Mouse (Mus musculus): ENCODE data around the gene Tfeb. TPM values are rescaled to one million over a fixed set of nuclear protein-coding genes. Genes with fewer than 3 reads are reported as not detected.
A peak's percentile ranks its signal among the peaks of the same experiment; 100 is the strongest.

Gene Tfeb
- polyA plus RNA-seq, 1 experiment from 2014 or later: 11.7 TPM

- Histone ChIP-seq H3K4me1 (ENCODE audit: control insufficient read depth, insufficient read depth, low read length) (peaks cover 29% of the 10 kb centered on the region; the same call in 1 of the 2 replicates), H3K27me3 (ENCODE audit: control insufficient read depth, insufficient read depth, low read length) (peaks cover 7% of the 10 kb centered on the region), H3K4me3 (ENCODE audit: low read length) (no peak overlapping the region), H3K4me2 (replicated peaks; ENCODE audit: low read depth, low read length) (no peak overlapping the region), H3K9ac (ENCODE audit: low read depth, low read length) (no peak overlapping the region), H3K9me3 (ENCODE audit: control insufficient read depth, low read length) (no peaks in the 10 kb centered on the region), H3K27ac (ENCODE audit: low read depth, low read length) (no peak overlapping the region), H3K36me3 (ENCODE audit: control insufficient read depth, insufficient read depth, low read length) (peaks cover 31% of the 10 kb centered on the region; the same call in 1 of the 2 replicates)
- ATAC-seq (ENCODE audit: low FRiP score, low TSS enrichment): peak; percentile 21
- WGBS: 43% methylated on average over 10 of the region's 10 CpGs
Observed at GRCm38 (mm10) chr17:47815446-47815845, 78.6 kb downstream of the Tfeb start.

- WGBS: 82% methylated on average over 13 of the region's 13 CpGs
- Histone ChIP-seq H3K4me2 (replicated peaks; ENCODE audit: low read depth, low read length) (no peak overlapping the region), H3K4me3 (ENCODE audit: low read length) (no peak overlapping the region), H3K4me1 (ENCODE audit: control insufficient read depth, insufficient read depth, low read length) (peaks cover 24% of the 10 kb centered on the region; the same call in 1 of the 2 replicates), H3K9me3 (ENCODE audit: control insufficient read depth, low read length) (no peaks in the 10 kb centered on the region), H3K27me3 (ENCODE audit: control insufficient read depth, insufficient read depth, low read length) (peaks cover 7% of the 10 kb centered on the region), H3K27ac (ENCODE audit: low read depth, low read length) (no peak overlapping the region), H3K9ac (ENCODE audit: low read depth, low read length) (no peak overlapping the region), H3K36me3 (ENCODE audit: control insufficient read depth, insufficient read depth, low read length) (peaks cover 38% of the 10 kb centered on the region; the same call in 1 of the 2 replicates)
- no peak for ATAC-seq (ENCODE audit: low FRiP score, low TSS enrichment)
Observed at GRCm38 (mm10) chr17:47818038-47818725, 81.4 kb downstream of the Tfeb start.

- Histone ChIP-seq H3K27me3 (ENCODE audit: control insufficient read depth, insufficient read depth, low read length) (peaks cover 1% of the 10 kb centered on the region), H3K36me3 (ENCODE audit: control insufficient read depth, insufficient read depth, low read length) (peaks cover 31% of the 10 kb centered on the region; the same call in 1 of the 2 replicates), H3K4me2 (replicated peaks; ENCODE audit: low read depth, low read length) (no peak overlapping the region), H3K9ac (ENCODE audit: low read depth, low read length) (no peak overlapping the region), H3K27ac (ENCODE audit: low read depth, low read length) (no peak overlapping the region), H3K4me1 (ENCODE audit: control insufficient read depth, insufficient read depth, low read length) (peaks cover 3% of the 10 kb centered on the region; the same call in 1 of the 2 replicates), H3K4me3 (ENCODE audit: low read length) (no peak overlapping the region), H3K9me3 (ENCODE audit: control insufficient read depth, low read length) (no peaks in the 10 kb centered on the region)
- 80% methylated on average over 8 of the region's 8 CpGs for WGBS
- ATAC-seq (ENCODE audit: low FRiP score, low TSS enrichment): no peak
Observed at GRCm38 (mm10) chr17:47821339-47821738, 84.5 kb downstream of the Tfeb start.

DNA sequence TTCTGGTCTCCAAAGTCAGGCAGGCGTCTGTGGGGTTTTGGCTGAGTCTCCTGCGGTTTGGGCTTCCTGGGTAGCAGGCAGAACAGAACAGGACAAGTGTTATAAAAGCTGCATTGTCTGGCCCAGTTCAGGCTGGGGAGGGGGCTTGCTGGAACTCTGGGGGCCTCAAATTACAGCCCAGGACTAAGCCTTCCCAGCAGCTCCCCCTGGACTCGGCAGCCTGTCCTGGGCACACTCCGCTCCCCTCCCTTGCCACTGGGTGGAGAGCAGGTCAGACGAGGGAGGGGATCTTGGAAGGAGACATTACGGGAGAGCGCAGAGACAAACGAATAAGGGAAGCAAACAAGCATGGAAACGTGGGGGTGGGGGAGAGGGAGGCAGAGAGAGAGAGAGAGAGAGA, 94.3 kb downstream of the Tfeb start:
- ATAC-seq (ENCODE audit: low FRiP score, low TSS enrichment): no peak
- Histone ChIP-seq H3K9me3 (ENCODE audit: control insufficient read depth, low read length) (peaks cover 5% of the 10 kb centered on the region; the same call in 1 of the 2 replicates), H3K4me3 (ENCODE audit: low read length) (peak overlapping the region; percentile 51), H3K4me1 (ENCODE audit: control insufficient read depth, insufficient read depth, low read length) (peaks cover 22% of the 10 kb centered on the region; the same call in 1 of the 2 replicates), H3K36me3 (ENCODE audit: control insufficient read depth, insufficient read depth, low read length) (peaks cover 5% of the 10 kb centered on the region; the same call in 1 of the 2 replicates), H3K9ac (ENCODE audit: low read depth, low read length) (peak overlapping the region; percentile 48; the same call in 1 of the 2 replicates), H3K4me2 (replicated peaks; ENCODE audit: low read depth, low read length) (peak overlapping the region; percentile 53), H3K27me3 (ENCODE audit: control insufficient read depth, insufficient read depth, low read length) (peaks cover 17% of the 10 kb centered on the region), H3K27ac (ENCODE audit: low read depth, low read length) (peak overlapping the region; percentile 19; the same call in 1 of the 2 replicates)
- 10% methylated on average over 9 of the region's 9 CpGs for WGBS

DNA sequence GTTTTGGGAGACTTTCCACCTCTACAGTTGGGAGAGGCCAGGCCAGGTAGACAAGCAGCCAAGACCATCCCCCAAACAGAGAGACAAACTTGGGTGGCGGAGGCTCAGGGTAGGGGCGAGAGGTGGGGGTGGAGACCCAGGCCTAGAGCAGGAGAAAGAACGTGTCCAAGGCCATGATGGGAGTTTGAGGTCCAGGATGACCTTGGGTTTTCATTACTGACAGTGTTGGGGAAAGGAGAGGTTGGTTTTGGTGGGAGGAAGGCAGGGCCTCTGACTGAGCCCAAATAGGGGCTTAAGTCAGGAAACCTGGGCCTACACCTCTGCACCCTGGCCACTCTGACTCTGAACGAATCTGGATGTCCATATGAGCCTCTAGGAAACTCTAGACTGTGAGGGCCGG, 94.9 kb downstream of the Tfeb start:
- Histone ChIP-seq H3K27me3 (ENCODE audit: control insufficient read depth, insufficient read depth, low read length) (peaks cover 17% of the 10 kb centered on the region), H3K4me3 (ENCODE audit: low read length) (peak overlapping the region; percentile 51), H3K4me1 (ENCODE audit: control insufficient read depth, insufficient read depth, low read length) (peaks cover 22% of the 10 kb centered on the region; the same call in 1 of the 2 replicates), H3K9ac (ENCODE audit: low read depth, low read length) (peak overlapping the region; percentile 48; the same call in 1 of the 2 replicates), H3K36me3 (ENCODE audit: control insufficient read depth, insufficient read depth, low read length) (peaks cover 5% of the 10 kb centered on the region; the same call in 1 of the 2 replicates), H3K4me2 (replicated peaks; ENCODE audit: low read depth, low read length) (peak overlapping the region; percentile 53), H3K9me3 (ENCODE audit: control insufficient read depth, low read length) (peaks cover 4% of the 10 kb centered on the region; the same call in 1 of the 2 replicates), H3K27ac (ENCODE audit: low read depth, low read length) (peak overlapping the region; percentile 19; the same call in 1 of the 2 replicates)
- ATAC-seq (ENCODE audit: low FRiP score, low TSS enrichment): no peak
- WGBS: 36% methylated on average over 5 of the region's 5 CpGs

GRCm38 (mm10) chr17:47832501-47833028, 95.7 kb downstream of the Tfeb start:
- no peaks in the 10 kb centered on the region; the same call in 1 of the 2 replicates for H3K36me3 ChIP-seq (ENCODE audit: control insufficient read depth, insufficient read depth, low read length)
- peak overlapping the region; percentile 42 for H3K27ac ChIP-seq (ENCODE audit: low read depth, low read length)
- H3K27me3 ChIP-seq (ENCODE audit: control insufficient read depth, insufficient read depth, low read length): peaks cover 17% of the 10 kb centered on the region
- no peaks in the 10 kb centered on the region for H3K9me3 ChIP-seq (ENCODE audit: control insufficient read depth, low read length)
- WGBS: 4% methylated on average over 17 of the region's 17 CpGs
- H3K4me1 ChIP-seq (ENCODE audit: control insufficient read depth, insufficient read depth, low read length): peaks cover 22% of the 10 kb centered on the region
- H3K9ac ChIP-seq (ENCODE audit: low read depth, low read length): peak overlapping the region; percentile 48
- peak; percentile 58 for ATAC-seq (ENCODE audit: low FRiP score, low TSS enrichment)
- H3K4me2 ChIP-seq (replicated peaks; ENCODE audit: low read depth, low read length): peak overlapping the region; percentile 53
- H3K4me3 ChIP-seq (ENCODE audit: low read length): peak overlapping the region; percentile 51

DNA sequence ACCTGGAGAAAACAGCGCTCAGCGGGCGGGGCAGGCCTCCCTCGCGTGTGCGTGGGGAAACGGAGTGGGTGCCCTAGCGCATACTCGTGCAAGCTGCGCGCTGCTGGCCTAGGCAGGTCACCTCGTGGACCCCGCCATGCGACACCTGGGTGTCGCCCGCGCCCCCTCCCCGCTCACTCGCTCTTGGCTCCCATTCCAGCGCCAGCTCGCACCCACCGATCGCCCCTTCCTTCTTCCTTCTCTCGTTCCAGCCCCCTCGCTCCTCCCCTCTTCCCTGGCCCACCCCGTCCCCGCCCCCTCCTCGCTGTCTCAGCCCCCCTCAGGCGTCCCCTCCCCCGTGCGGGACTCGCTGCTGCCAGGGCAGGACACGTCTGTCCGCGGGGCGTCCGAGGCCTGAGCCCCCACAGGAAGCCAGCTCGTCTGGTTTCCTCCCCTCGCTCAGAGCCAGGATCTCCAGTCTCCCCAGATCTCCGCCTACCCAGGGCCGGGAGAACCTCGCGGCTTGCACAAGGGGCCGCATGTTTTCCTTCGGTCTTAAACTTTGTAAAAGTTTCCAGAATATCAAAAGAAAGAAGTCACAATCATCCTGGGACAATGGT, 96.3 kb downstream of the Tfeb start:
- H3K36me3 ChIP-seq (ENCODE audit: control insufficient read depth, insufficient read depth, low read length): no peaks in the 10 kb centered on the region
- peak overlapping the region; percentile 42 for H3K27ac ChIP-seq (ENCODE audit: low read depth, low read length)
- 1% methylated on average over 42 of the region's 45 CpGs for WGBS
- H3K4me3 ChIP-seq (ENCODE audit: low read length): peak overlapping the region; percentile 51
- ATAC-seq (ENCODE audit: low FRiP score, low TSS enrichment): peak; percentile 72
- H3K4me2 ChIP-seq (replicated peaks; ENCODE audit: low read depth, low read length): peak overlapping the region; percentile 53
- H3K27me3 ChIP-seq (ENCODE audit: control insufficient read depth, insufficient read depth, low read length): peaks cover 17% of the 10 kb centered on the region
- H3K9me3 ChIP-seq (ENCODE audit: control insufficient read depth, low read length): no peaks in the 10 kb centered on the region
- H3K9ac ChIP-seq (ENCODE audit: low read depth, low read length): peak overlapping the region; percentile 48
- peaks cover 26% of the 10 kb centered on the region for H3K4me1 ChIP-seq (ENCODE audit: control insufficient read depth, insufficient read depth, low read length)

DNA sequence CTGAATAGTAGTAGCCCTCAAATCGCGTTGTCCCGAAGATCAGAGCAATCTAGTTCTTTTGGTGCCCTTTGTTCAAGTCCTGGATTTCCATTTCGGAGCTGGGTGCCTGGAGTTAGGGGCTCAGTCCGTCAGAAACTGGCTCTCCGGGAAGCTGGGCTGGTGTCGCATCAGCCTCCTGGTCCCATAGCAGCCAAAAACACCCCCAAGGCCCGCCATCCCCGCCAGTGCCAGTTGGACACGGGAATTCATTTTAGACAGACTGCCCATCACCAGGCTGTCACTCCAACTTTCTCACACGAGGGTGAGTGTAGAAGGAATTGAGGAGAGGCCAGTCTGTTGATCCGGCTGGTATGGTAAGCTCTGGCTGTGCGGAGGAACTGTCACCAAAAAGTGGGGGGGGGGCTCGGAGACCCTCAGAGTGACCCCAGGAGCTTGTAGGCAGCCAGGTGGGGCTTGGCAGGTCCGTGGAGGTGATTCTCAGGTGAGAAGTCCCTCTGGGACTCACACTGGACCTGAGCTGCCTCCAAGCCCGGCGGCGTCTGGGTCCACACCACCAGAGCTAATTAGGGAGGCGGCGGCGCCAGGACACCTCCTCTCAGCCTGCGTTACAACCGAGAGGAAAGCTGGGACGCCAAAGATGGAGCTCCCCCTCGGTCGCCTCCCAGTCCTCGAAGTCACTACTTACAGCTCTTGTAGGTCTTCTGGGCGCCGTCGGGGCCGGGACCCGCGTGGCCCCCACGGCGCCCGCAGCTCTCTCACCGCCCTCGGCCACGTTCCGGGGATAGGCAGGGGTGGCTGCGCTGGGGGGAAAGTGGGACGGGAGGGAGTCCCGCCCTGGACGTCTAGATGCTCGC, 97.0 kb downstream of the Tfeb start:
- peak overlapping the region; percentile 48 for H3K9ac ChIP-seq (ENCODE audit: low read depth, low read length)
- ATAC-seq (ENCODE audit: low FRiP score, low TSS enrichment): 0 out of 2 replicates have a peak, but pooled peaks have one; percentile 10
- 1% methylated on average over 45 of the region's 45 CpGs for WGBS
- peaks cover 26% of the 10 kb centered on the region for H3K4me1 ChIP-seq (ENCODE audit: control insufficient read depth, insufficient read depth, low read length)
- H3K4me3 ChIP-seq (ENCODE audit: low read length): peak overlapping the region; percentile 51
- H3K9me3 ChIP-seq (ENCODE audit: control insufficient read depth, low read length): no peaks in the 10 kb centered on the region
- peaks cover 17% of the 10 kb centered on the region for H3K27me3 ChIP-seq (ENCODE audit: control insufficient read depth, insufficient read depth, low read length)
- H3K36me3 ChIP-seq (ENCODE audit: control insufficient read depth, insufficient read depth, low read length): no peaks in the 10 kb centered on the region
- H3K27ac ChIP-seq (ENCODE audit: low read depth, low read length): peak overlapping the region; percentile 42; the same call in 1 of the 2 replicates
- peak overlapping the region; percentile 53 for H3K4me2 ChIP-seq (replicated peaks; ENCODE audit: low read depth, low read length)

Data from kidney, embryonic 14.5 days (tissue).